Mouse (Mus musculus): ENCODE measurements at regions not wholly inside any gene's neighbourhood (a gene's known extent, or its start where the extent isn't known, plus 50 kb on each side); places are given as distances from the start of the nearest gene placed in this dataset.

GRCm38 (mm10) chr8:92133484-92134406 is 223.7 kb upstream of the Irx5 start:
- ATAC-seq (ENCODE audit: insufficient number of reproducible peaks, insufficient read depth, low FRiP score, low read depth), result no peak
- H3K9ac ChIP-seq (replicated peaks; ENCODE audit: low read depth, low read length), result no peak overlapping the region
- H3K4me2 ChIP-seq (replicated peaks; ENCODE audit: low read depth, low read length), result no peak overlapping the region
- H3K9me3 ChIP-seq (ENCODE audit: control insufficient read depth, low read depth, low read length), result no peaks in the 10 kb centered on the region
- peaks cover 18% of the 10 kb centered on the region; the same call in 1 of the 2 replicates for H3K4me1 ChIP-seq (ENCODE audit: control insufficient read depth, insufficient read depth, low read length)
- no peaks in the 10 kb centered on the region for H3K36me3 ChIP-seq (ENCODE audit: control insufficient read depth, insufficient read depth, low read length)
- 33% methylated on average over 24 of the region's 24 CpGs for WGBS
- H3K4me3 ChIP-seq (ENCODE audit: low read depth, low read length), result no peak overlapping the region
- H3K27ac ChIP-seq (ENCODE audit: low read length), result no peak overlapping the region
- peaks cover 24% of the 10 kb centered on the region for H3K27me3 ChIP-seq (ENCODE audit: control insufficient read depth, insufficient read depth, low read length)

- Histone ChIP-seq H3K4me1 (ENCODE audit: control insufficient read depth, insufficient read depth, low read length) (peaks cover 18% of the 10 kb centered on the region; the same call in 1 of the 2 replicates), H3K36me3 (ENCODE audit: control insufficient read depth, insufficient read depth, low read length) (no peaks in the 10 kb centered on the region), H3K4me3 (ENCODE audit: low read depth, low read length) (no peak overlapping the region), H3K9me3 (ENCODE audit: control insufficient read depth, low read depth, low read length) (no peaks in the 10 kb centered on the region), H3K27me3 (ENCODE audit: control insufficient read depth, insufficient read depth, low read length) (peaks cover 24% of the 10 kb centered on the region), H3K9ac (replicated peaks; ENCODE audit: low read depth, low read length) (no peak overlapping the region), H3K27ac (ENCODE audit: low read length) (no peak overlapping the region), H3K4me2 (replicated peaks; ENCODE audit: low read depth, low read length) (no peak overlapping the region)
- no peak for ATAC-seq (ENCODE audit: insufficient number of reproducible peaks, insufficient read depth, low FRiP score, low read depth)
- WGBS, result 62% methylated on average over 4 of the region's 4 CpGs
Observed at GRCm38 (mm10) chr8:92132949-92133348, 224.5 kb upstream of the Irx5 start.

DNA sequence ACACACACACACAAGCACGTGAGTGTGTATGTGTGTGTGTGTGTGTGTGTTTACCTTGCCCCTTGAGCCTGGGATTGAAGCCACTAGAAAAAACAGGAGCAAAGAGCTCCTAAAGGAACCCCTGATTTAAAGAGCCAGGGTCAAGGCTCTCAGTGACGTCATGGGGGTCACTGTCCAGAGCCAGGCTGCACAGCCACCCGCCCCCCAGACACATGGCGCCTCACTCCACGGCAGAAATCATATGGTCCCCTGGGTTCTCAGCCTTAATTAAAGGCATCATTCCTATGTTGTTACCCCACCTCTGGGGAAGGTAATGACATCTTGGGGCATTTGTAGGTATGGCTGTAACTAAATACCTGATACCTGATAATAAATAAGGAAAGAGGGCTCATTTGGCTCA is 224.9 kb upstream of the Irx5 start:
- 83% methylated on average over 5 of the region's 5 CpGs for whole genome bisulfite sequencing
- no peak for ATAC-seq (ENCODE audit: insufficient number of reproducible peaks, insufficient read depth, low FRiP score, low read depth)
- no peak overlapping the region for H3K4me2 ChIP-seq (replicated peaks; ENCODE audit: low read depth, low read length)
- H3K27ac ChIP-seq (ENCODE audit: low read length), result no peak overlapping the region
- peaks cover 18% of the 10 kb centered on the region; the same call in 1 of the 2 replicates for H3K4me1 ChIP-seq (ENCODE audit: control insufficient read depth, insufficient read depth, low read length)
- no peaks in the 10 kb centered on the region for H3K36me3 ChIP-seq (ENCODE audit: control insufficient read depth, insufficient read depth, low read length)
- no peak overlapping the region for H3K4me3 ChIP-seq (ENCODE audit: low read depth, low read length)
- H3K9me3 ChIP-seq (ENCODE audit: control insufficient read depth, low read depth, low read length), result no peaks in the 10 kb centered on the region
- peaks cover 25% of the 10 kb centered on the region for H3K27me3 ChIP-seq (ENCODE audit: control insufficient read depth, insufficient read depth, low read length)
- no peak overlapping the region for H3K9ac ChIP-seq (replicated peaks; ENCODE audit: low read depth, low read length)

DNA sequence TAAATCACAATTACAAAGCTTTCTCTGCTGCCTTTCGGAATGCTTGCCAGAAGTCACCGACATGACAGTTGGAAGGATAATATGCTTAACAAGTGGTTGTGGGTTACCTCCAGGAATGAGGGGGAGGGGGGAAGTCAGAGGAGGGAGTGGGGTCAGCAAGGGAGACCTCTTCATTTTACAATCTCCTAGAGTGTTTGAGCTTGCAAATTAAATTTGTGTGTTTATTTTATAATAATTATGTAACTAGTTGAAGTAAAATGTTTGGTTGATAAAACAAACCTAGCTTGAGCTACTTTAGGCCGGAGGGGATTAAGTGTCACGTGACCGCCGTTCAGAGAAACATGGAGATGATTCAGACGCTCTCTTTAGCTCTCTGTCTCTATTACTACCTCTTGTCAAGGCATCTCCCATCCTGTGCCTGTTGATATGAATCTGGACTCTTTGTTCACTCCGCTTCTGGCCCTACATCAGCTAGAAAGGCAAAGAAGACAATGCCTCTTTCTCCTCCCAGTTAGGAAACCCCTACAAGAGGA is 227.3 kb upstream of the Irx5 start:
- peaks cover 15% of the 10 kb centered on the region; the same call in 1 of the 2 replicates for H3K4me1 ChIP-seq (ENCODE audit: control insufficient read depth, insufficient read depth, low read length)
- no peak overlapping the region for H3K9ac ChIP-seq (replicated peaks; ENCODE audit: low read depth, low read length)
- peaks cover 24% of the 10 kb centered on the region for H3K27me3 ChIP-seq (ENCODE audit: control insufficient read depth, insufficient read depth, low read length)
- no peaks in the 10 kb centered on the region for H3K9me3 ChIP-seq (ENCODE audit: control insufficient read depth, low read depth, low read length)
- peak; percentile 44; the same call in 1 of the 2 replicates for ATAC-seq (ENCODE audit: insufficient number of reproducible peaks, insufficient read depth, low FRiP score, low read depth)
- H3K4me2 ChIP-seq (replicated peaks; ENCODE audit: low read depth, low read length), result no peak overlapping the region
- H3K36me3 ChIP-seq (ENCODE audit: control insufficient read depth, insufficient read depth, low read length), result no peaks in the 10 kb centered on the region
- H3K4me3 ChIP-seq (ENCODE audit: low read depth, low read length), result no peak overlapping the region
- 25% methylated on average over 8 of the region's 8 CpGs for WGBS
- H3K27ac ChIP-seq (ENCODE audit: low read length), result no peak overlapping the region

DNA sequence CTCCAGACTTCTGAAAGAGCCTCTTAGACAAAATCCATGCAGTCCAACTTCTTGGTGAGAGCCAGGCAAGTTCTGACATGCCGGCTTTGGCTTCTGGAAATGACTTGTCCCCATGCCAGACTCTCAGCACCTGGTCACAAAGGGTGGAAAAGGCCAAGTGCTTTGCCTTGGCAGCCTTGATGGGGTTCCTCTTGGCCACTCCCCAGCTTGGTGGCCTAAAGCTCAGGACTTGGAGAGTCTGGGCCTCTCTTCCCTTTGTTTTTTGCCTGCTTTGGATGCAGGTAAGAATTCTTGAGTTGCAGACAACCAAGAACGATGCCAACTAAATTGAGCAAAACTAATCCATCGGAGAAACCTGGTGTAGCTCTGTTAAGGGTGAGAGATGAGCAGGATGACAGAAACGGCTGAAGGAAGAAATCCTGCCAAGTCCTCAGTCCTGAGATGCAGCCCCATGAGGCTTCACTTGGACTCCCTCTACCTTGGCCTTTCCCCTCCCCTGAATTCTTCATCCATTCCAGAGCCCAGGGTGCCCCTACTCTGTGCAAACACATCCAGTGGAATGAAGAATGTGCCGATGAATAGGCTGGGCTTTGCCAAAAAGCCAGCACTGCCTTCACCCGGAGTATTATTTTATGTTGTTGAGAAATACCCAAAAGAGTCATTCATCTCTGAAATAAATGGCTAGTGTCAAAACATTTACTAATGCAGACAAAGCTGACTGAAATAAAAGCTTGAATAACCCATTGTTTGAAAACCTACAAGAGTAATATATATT is 228.0 kb upstream of the Irx5 start:
- 18% methylated on average over 6 of the region's 6 CpGs for WGBS
- Histone ChIP-seq H3K9me3 (ENCODE audit: control insufficient read depth, low read depth, low read length) (no peaks in the 10 kb centered on the region), H3K4me3 (ENCODE audit: low read depth, low read length) (no peak overlapping the region), H3K27me3 (ENCODE audit: control insufficient read depth, insufficient read depth, low read length) (peaks cover 24% of the 10 kb centered on the region; the same call in 1 of the 2 replicates), H3K4me2 (replicated peaks; ENCODE audit: low read depth, low read length) (no peak overlapping the region), H3K9ac (replicated peaks; ENCODE audit: low read depth, low read length) (no peak overlapping the region), H3K4me1 (ENCODE audit: control insufficient read depth, insufficient read depth, low read length) (peaks cover 15% of the 10 kb centered on the region; the same call in 1 of the 2 replicates), H3K36me3 (ENCODE audit: control insufficient read depth, insufficient read depth, low read length) (no peaks in the 10 kb centered on the region), H3K27ac (ENCODE audit: low read length) (no peak overlapping the region)
- peak; percentile 54; the same call in 1 of the 2 replicates for ATAC-seq (ENCODE audit: insufficient number of reproducible peaks, insufficient read depth, low FRiP score, low read depth)

DNA sequence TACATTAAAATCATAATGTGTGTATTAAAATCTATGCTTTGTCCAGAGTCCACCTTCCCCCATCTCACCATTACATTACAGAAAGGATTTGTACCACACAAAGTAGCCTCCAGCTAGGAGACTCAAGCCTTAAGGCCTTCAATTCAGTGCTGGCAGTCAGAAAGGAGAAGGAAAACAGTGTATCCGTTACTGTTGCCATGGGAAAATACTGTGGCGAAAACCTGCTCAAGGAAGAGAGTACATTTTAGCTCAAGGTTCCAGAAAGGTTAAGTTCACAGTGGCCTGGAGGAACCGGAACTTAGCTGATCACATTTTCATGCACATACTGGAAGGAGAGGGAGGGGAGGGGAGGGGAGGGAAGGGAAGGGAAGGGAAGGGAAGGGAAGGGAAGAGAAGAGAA is 231.8 kb upstream of the Irx5 start:
- 65% methylated on average over 3 of the region's 3 CpGs for WGBS
- no peak overlapping the region for H3K4me2 ChIP-seq (replicated peaks; ENCODE audit: low read depth, low read length)
- no peak overlapping the region for H3K4me3 ChIP-seq (ENCODE audit: low read depth, low read length)
- H3K4me1 ChIP-seq (ENCODE audit: control insufficient read depth, insufficient read depth, low read length), result peaks cover 9% of the 10 kb centered on the region; the same call in 1 of the 2 replicates
- H3K36me3 ChIP-seq (ENCODE audit: control insufficient read depth, insufficient read depth, low read length), result no peaks in the 10 kb centered on the region
- H3K9me3 ChIP-seq (ENCODE audit: control insufficient read depth, low read depth, low read length), result no peaks in the 10 kb centered on the region
- no peak for ATAC-seq (ENCODE audit: insufficient number of reproducible peaks, insufficient read depth, low FRiP score, low read depth)
- H3K9ac ChIP-seq (replicated peaks; ENCODE audit: low read depth, low read length), result no peak overlapping the region
- 0 out of 2 replicates have a peak, but pooled peaks cover 4% of the 10 kb centered on the region for H3K27me3 ChIP-seq (ENCODE audit: control insufficient read depth, insufficient read depth, low read length)
- no peak overlapping the region for H3K27ac ChIP-seq (ENCODE audit: low read length)

- Histone ChIP-seq H3K9me3 (ENCODE audit: control insufficient read depth, low read depth, low read length) (no peaks in the 10 kb centered on the region), H3K4me2 (replicated peaks; ENCODE audit: low read depth, low read length) (no peak overlapping the region), H3K4me3 (ENCODE audit: low read depth, low read length) (no peak overlapping the region), H3K9ac (replicated peaks; ENCODE audit: low read depth, low read length) (no peak overlapping the region), H3K36me3 (ENCODE audit: control insufficient read depth, insufficient read depth, low read length) (no peaks in the 10 kb centered on the region), H3K27ac (ENCODE audit: low read length) (no peak overlapping the region), H3K27me3 (ENCODE audit: control insufficient read depth, insufficient read depth, low read length) (no peaks in the 10 kb centered on the region), H3K4me1 (ENCODE audit: control insufficient read depth, insufficient read depth, low read length) (no peaks in the 10 kb centered on the region)
- no peak for ATAC-seq (ENCODE audit: insufficient number of reproducible peaks, insufficient read depth, low FRiP score, low read depth)
- WGBS, result 63% methylated on average over 2 of the region's 2 CpGs
Observed at GRCm38 (mm10) chr8:92121296-92121695, 236.1 kb upstream of the Irx5 start.
